Mouse (Mus musculus): ENCODE measurements around the gene Ascc1.

- TF ChIP-seq CTCF (IDR thresholded peaks at IDR 0.05; ENCODE audit: extremely low read depth, insufficient read length, insufficient replicate concordance, low read depth, low read length) (no peak), POLR2A (IDR thresholded peaks at IDR 0.05; ENCODE audit: low read depth, low read length) (no peak)
Measured at GRCm38 (mm10) chr10:60109336-60109735, 106.7 kb downstream of the Ascc1 start.
